Mouse (Mus musculus) R1 (cell line): ENCODE measurements at regions not wholly inside any gene's neighbourhood (a gene's known extent, or its start where the extent isn't known, plus 50 kb on each side); places are given as distances from the start of the nearest gene placed in this dataset.

Experiments
- DNase-seq: peaks from one replicate; pipeline ENCODE4 v3.0.0-alpha.2; 2018; ENCODE audit warnings: low read depth, low spot score

DNA sequence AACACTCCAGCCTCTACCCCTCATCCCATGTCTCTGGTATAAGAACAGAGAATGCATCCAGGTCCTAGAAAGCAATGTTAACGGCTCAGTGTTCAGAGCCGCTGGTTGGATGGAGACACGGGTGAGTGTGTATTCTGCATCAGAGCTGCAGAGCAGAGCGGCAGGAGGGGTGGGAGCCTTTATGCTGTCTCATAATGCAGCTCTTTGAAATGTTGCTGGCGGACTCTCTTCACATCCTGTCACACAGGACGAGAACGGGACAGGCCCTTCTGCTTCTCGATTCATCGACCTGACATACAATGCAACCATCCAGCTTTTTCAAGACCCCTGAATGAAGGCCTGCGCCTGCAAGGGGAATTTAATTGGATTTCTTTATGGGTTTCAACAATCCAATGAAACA is 507.2 kb downstream of the Ccdc171 start:
- no peak for DNase-seq

DNA sequence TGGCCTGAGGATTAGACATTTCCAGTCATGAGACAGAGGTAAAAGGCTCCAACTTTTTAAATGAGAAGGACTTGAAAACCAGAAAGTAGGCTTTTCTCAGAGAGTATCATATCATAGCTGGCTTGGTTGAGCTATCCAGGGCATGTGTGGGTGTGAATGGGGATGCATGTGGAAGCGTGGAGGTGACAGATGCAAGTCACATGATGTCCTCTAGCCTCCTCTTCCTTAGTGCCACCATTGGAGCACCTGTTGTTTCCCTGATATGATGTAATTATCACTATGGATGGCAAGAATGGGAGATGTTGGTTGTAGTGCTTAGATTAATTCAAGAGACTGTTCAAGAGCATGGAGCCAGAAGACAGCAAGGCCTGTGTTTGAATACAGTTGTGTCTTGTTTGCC is 510.0 kb downstream of the Ccdc171 start:
- no peak for DNase-seq

DNA sequence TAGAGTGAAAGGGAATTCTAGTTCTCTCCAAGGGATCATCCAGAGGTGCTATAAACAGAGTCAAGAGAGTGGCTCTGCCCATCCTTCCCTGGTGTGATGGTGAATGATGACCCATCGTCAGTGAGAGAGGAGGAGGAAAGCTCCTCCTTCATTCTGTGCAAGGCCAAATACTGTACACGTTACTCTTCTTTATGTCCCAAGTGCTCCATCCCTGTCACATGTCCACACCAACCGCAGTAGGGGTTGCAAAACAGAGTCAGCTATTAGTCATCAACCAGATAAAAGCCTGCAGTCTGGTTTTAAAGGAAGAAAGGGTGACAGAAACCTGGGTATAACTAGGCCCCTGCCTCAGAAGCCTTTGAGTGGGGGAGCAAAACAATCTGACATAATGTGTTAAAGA is 512.2 kb downstream of the Ccdc171 start:
- DNase-seq: no peak

DNA sequence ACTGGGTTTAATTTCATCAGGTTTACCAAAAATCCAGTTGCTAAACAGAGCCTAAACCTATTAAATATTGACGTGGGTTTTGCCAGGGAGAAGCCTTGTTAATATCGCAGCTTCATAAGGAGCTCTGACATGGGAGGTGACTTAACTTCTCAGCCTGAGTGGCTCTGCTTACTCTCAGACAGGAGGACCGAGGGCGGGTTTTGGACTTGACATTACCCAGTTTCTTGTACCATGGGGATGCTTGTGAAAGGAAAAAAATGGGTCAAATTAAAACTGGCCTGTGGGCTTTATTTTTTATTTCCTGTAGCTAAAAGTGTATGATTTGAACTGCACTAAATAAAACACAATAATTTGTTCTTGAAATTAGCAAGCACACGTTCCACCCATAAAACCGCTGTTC is 524.9 kb downstream of the Ccdc171 start:
- DNase-seq: no peak

DNA sequence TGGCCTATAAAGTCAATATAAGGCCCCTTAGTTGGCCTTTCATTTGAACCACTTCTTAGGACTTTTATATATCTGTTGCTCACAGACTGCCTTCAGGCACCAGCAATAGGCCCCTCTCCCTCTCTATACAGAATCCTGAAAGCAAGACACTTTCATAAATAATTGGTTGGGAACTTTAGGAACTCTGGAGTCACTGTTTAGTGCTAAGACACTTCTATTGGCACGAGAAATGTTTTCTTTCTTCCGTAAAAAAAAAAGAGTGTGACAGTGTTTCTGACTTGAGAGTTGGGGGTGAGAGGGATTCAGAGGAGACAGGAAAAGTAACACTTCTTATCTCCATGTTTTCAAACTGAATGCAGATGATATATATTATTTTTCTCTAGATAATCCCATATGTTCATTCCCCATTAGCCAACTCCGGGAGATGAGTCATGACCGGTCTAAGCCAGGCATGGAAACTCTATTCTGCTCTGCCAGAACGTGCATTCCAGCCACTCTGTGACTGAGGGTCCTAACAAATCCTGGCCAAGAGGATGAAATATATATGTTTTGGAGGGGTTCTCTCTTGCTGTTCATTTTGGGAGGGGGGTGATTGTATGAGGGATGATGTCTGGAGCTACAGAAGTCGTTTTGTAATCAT is 531.6 kb downstream of the Ccdc171 start:
- DNase-seq: no peak

DNA sequence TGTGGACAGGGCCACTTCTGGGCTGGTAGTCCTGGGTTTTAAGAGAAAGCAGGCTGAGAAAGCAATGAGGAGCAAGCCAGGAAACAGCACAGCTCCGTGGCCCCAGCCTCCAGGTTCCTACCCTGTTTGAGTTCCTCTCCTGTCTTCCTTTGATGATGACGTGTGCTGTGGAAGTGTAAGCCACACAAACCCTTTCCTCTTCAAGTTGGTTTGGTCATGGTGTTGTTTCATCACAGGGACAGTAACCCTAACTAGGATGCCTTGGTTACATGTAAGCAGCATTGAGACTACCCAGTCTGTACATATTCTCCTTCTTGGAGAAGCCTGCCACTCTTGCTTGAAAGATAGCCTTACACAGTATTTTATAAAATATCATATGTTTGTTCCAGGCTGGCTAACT is 534.8 kb downstream of the Ccdc171 start:
- DNase-seq: no peak

DNA sequence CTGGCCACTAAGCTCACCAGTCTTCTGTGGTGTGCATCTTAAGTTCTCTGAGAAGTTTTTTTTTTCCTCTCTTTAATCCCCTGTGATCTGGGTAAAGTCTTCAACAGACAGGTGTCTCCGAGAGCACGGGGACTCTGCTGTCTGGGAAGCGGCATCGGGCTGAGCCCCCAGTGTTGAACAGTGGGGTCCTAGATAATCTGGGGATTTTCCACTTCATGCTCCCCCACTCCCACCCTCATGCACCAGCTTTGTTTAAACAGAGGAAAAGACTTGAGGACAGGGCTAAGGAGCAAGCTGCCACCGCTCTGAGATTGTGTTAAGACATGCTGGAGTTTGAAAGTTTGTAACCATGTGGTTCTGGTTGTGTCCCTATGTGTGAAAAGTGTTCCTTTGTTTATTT is 538.4 kb downstream of the Ccdc171 start:
- no peak for DNase-seq

DNA sequence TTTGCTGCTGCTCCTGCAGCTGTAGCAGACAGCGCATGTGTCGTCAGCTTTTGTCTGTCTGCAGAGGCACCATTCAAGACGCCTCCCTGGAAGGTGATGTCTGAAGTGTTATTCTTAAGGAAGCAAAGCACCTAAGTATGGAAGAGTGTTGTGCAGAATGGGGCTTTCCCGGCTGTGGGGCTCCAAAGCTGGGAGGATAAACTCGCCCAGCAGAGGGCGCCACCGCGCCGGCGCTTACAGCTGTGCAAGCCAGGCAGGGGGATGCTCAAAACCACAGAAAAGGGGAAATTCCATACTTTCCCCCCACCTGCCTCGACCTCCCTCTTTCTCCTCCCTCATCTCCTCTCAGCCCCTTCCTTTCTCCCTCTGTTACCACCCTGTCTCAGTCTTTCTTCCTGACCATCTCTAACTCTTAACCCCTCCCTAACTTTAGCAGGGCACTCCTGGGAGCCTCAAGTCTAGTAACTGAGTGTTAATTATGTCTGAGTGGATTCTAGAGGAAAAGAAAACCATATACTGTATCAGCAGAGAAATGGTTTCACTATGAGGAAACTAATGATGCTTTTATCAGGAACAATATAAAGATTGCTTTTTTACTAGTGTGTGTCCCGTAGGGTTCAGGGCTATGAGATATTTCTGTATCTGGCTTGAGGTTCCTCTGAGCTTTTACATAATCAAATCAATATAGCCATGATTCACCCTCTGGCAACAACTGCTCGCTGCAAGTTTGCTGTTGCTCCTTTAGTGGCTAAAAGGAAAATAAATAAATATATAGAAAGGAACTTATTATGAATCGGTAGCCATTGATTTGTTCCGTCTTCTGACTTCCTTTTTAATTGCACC is 539.5 kb downstream of the Ccdc171 start:
- DNase-seq: peak; percentile 57

DNA sequence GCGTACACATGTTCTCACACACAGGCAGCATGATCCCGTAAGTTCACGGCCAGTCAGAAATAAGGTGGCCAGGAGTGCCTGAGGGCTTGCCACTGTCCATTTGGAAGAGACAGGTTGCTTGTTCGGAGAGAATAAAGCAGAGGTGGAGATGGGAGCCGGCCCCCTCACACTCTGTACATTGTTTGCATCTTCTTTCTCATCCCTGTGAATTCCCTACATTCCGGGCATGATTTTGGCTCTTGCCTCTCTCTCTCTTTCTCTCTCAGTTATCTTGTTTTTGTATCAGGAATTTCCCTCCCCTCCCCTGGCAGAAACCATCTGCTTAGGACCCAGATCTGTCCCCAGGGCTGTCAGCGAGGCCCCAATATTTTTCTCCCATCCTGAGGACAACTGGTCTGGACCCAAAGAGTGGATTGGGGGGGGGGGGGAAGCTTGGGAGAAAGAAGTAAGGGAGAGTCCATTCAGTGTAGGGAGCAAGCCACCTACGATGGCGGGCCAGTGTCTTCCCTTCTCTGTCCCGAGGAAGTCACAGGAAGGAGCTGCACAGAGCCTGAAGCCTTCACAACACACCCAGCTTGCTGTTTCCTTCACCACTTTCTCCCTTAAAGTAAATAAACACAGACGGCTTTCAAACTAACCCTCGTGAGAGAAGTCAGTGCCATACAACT is 540.2 kb downstream of the Ccdc171 start:
- no peak for DNase-seq

DNA sequence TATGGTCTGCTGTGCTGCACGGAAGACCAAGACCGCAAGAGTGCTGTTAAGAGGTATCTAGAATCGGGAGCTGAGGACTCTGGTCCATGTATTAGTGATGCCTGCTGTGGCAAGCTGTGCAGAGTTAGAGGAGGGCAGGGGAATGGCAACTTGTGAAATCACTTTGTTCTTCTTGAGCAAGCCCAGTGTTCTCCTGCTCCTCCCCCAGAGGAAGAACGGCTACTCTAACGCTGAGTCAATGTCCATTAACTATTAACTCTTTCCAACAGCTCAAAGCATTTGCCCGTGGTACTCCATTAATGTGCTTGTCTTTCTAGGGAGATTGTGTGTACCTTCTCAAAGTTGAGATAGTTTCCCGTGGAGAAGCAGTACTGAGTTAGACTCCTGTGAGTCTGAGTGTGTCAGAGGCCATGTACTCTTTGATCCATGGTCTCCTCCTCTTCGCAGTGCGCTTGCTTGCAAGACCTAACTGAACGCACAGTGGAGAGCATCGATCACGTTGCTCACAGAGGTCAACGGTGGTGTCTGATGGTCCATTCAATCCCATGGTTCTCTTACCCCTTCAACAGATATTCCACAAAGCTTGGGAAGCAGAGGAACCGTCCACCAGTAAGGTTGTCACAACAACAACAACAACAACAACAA is 542.7 kb downstream of the Ccdc171 start:
- DNase-seq: no peak

DNA sequence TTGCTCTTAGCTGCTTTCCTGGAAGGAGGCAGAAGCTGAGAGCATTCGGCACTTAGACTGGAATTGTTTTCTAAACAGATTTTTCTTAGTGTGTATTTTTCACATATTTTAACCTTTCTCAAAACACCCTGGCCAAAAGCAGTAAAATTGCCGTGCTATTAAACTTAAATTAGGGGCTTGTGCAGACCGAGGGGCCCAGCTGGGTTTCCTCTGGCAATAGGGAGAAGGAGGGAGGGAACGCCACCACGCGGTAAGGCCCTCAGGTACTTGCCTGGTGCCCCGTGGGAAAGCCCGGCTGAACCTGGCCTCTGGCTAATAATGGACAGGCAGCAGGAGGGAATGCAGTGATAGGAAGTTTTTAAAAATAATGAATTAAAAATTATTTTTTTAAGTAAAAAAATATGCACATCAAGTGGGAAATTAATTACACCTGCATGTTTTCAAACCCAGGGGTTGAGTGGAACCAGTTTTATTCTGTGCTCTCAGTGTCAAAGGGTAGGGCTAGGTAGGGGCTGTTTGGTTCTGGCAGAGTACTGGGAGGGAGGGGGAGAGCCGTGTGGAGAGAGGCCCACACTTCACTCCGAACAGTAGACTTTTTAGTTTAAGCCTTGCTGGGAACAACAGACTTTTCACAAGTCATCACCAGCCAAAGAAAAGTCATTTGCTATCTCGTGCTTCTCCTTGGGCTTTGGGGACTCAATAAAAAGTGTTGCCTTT is 543.8 kb downstream of the Ccdc171 start:
- DNase-seq: no peak

DNA sequence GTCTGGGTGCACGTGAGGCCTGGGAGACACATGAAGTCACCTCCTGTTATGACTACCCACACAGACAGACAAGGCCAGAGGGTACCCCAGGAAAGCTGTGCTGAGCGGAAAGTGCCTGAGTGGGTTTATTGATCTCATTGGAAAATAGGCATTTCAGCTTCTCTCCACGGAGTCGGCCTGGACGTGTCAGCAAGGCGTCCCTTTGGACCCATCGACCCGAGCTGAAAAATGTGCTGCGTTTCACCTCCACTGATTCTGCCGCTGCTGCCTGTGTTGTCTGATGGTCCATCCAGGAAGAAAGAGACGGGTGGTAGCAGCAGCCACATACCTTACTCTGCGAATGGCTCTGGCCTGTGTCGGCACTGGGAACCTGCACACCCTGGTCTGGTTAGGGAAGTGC is 544.3 kb downstream of the Ccdc171 start:
- DNase-seq: peak; percentile 24

DNA sequence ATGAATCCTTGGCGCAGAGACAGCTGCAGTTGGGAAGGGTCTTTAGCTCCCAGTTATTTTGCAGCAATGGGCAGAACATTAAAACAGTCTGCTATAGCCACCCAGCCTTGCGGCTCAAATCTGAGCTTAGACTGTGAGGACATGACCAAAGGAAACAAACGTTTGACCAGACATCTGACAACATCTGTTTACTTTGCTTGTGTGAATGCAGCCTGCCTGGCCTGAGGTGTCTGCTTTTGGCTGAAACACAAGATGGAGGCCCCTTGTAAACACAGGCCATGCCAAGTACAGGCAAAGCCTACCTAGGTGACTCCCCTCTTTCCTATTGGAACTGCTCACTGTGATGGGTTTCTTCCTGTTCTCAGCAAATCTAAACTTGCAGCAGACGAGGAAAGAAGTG is 544.7 kb downstream of the Ccdc171 start:
- DNase-seq: no peak

DNA sequence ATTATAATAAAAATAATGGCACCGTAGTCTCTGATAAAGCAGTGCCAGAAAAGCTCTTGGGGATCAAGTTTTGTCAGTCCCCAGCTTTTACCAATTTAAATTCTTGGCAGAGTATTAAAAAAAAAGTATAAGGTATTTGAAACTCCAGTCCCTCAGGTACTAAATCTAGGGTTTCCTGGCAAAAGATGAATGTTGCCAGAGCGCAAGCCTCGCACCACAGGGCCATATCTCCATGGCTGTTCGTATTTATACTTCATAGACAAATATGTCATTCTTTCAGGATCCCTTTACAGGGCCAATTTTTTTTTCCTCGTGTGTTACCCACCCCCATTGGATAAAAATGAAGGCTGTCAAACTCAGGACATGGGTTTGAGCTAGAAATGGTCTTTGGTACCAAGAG is 546.8 kb downstream of the Ccdc171 start:
- DNase-seq: no peak

DNA sequence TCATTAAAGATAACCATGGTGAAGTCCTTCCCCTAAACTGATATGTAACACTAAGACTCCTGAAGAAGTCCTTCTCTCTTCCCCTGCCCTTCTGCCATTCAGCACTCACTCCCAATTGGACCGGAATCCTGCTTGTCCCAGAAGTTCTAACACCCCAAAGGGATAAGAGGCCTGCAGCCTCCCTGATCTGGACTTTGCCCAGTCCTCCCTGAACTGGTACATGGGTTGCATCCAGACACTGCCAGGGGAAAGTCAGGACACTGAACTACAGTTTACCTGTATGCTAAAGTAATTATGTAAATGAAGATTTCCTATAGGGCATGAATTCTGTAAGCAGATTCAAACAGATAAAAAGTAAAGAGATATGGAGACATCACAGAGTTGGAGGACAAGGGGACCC is 551.2 kb downstream of the Ccdc171 start:
- DNase-seq: no peak

DNA sequence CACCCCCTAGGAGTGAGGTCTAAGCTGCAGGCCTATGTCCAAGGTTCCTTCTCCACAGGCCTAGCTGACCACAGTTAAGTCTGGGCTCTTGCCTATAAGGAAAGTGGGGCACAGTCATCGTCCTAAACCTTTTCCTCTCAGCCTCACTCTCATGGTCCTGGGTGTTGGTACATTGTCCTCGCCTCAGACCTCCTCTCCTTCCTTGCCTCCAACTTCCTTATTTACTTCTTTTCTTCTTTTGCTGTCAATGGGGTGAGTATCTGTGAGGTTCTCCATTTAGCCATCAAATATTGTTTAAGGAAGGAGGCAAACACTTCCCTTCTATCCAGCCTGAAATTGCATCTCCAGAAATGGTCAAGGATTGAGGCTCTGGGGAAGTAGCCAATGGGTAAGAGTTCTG is 554.2 kb downstream of the Ccdc171 start:
- DNase-seq: no peak

DNA sequence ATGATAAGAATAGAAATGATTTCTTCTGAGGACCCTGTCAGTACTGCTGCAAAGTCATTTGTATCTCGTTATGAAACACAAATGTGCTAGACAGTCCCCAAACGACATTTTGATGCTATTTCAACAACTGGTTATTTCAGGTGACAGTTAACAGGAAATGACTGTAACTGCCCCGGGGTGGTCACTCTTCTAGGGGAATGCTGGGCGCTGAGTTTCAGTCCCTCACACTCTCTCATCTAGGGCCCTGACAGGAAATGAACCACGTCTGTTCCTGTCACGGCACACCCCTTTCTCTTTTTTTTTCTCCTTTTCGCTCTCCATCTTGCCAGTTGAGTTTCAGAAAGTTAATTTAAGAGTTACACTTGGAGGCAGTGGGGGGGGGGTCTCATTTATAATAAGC is 556.2 kb downstream of the Ccdc171 start:
- no peak for DNase-seq

DNA sequence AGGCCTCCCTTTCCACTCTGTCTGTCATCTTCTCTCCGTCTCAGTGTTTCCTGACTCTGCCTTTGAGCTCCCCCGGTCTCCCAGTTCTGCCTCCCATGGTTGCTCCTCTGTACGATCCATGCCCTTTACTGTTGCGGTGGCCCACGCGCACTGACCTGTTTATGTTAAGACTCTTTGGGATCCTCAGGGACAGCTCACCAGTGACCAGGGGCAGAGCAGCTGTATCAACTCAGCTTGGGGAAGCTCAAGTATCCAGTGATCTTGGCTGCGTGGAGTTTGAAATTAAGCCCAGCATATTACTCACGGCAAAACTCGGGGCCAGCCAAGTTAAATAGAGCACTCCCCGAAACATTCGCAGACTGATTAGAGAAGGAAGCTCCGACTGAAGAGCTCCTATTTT is 562.8 kb downstream of the Ccdc171 start:
- DNase-seq: no peak

DNA sequence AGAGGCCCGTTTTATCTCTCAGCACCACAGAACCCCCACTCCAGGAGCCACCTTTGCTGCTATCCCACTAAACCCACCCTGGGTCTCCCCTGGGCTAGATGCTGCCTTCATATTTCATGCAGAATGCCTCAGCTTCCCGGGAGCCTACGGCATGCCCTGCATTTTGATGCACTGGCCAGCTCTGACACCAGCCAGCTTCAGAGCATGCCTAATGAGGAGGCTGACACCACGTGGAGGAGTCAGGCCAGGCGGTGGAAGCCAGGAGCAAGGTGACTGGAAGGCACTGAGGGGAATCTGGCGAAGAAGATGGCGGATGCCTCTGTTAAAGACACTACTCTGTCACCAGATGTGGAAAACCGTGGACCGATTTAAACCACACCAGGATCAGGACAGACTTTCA is 567.2 kb downstream of the Ccdc171 start:
- DNase-seq: no peak

DNA sequence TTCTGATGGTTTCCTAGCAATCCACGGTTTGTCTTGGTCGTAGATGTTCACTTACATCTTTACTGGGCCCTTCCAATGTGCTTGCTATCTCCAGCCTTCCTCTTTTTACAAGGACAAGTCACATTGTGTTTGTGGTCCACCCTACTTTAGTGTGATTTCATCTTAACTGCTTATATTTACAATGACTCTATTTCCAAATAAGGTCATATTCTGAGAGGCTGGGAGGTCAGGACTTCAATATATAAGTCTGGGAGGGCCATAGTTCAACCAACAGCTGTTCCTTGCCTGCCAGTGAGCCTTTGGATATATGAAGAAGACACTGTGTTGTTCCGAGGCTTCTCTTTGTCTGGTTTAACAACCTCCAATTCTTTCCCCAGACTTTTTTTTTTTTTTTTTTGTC is 569.9 kb downstream of the Ccdc171 start:
- DNase-seq: no peak

DNA sequence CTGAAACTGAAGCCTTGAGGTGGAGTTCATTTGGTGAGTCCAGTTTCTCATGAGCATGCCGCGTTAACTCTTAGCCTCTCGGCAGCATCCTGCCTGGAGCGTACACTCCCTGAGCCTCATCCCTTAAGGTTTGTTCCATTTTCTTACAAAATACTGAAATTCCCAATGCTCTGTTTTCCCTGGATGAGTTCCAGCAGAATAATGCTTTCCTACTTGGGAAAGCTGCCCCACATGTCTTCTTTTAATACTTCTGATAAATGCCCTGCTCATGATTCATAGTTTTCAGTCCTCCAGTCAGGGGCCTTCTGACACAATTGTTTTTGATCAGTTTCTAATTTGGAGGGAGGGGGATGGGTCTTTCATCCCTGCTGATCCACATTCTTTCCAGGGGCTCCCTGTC is 570.7 kb downstream of the Ccdc171 start:
- DNase-seq: no peak

DNA sequence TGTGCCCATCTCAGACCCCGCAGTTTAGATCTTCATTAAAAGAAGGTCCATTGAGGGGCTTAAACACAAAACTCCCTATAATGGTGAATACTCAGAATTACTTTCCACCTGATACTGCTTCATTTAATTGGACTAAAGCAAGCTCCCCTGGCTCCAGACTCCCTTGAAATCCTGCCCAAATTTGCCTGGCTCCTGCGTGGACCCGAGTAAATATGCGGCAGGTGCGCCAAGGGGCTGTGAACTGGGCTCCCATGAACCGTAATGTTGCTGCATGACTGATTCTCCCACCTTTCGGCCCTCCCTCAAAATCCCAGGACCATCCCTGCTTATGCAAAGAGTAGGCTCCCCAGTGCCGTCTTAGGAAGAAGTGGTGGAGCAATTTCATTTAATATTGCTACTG is 573.7 kb downstream of the Ccdc171 start:
- DNase-seq: no peak
